Mouse (Mus musculus) left cerebral cortex, postnatal 14 days (tissue): ENCODE data around the gene Mal. TPM values are rescaled to one million over a fixed set of nuclear protein-coding genes. Genes with fewer than 3 reads are reported as not detected.

Experiments used
- DNase-seq, 2 experiments: peaks; one replicate each; pipeline ENCODE4 v3.0.0; 2021 to 2022; ENCODE audit warnings: low spot score in 2 of 2, mixed read lengths in 1 of 2
- intact Hi-C: fragments of 180-260 bp; cut with DNase I; formaldehyde crosslinking; loops from one replicate; pipeline ENCODE4 v1.15.1; 2025
- long read RNA-seq, 2 experiments: library from polyadenylated mRNA; stranded (forward); transcript quantifications; one replicate each; pipeline ENCODE4 v2.0.0; 2021
- total RNA-seq, 2 experiments: library from RNA; stranded (reverse); gene quantifications; 2 replicates each; pipeline ENCODE4 v1.2.3; 2021

The Mal gene
- total RNA-seq = 10 to 100 TPM; 21.4 to 46.7 TPM
- long read RNA-seq, experiment 1, transcript Mal-202 (4 exons, 2,778 nt) = major isoform, 93 of 101 reads
- long read RNA-seq, experiment 1, partial matches to known transcripts = 2 of 101 reads
- long read RNA-seq, experiment 1, other reads (novel, unspliced or antisense) = 6 of 101 reads
- long read RNA-seq, experiment 2, transcript Mal-202 (4 exons, 2,778 nt) = major isoform, 18 of 20 reads
- long read RNA-seq, experiment 2, partial matches to known transcripts = 0 of 20 reads
- long read RNA-seq, experiment 2, other reads (novel, unspliced or antisense) = 2 of 20 reads

- DNase-seq = peak in 1 of 2 experiments; percentile 4
- intact Hi-C loops = no loop called here
Observed at GRCm38 (mm10) chr2:127656086-127656720, at the start of gene Mal. Gene Mal (minus strand): TSS chr2:127656695.

GRCm38 (mm10) chr2:127705267-127705666 lies 48.8 kb upstream of the Mal start:
- DNase-seq = no peak
- intact Hi-C loops = no loop called here

GRCm38 (mm10) chr2:127689239-127689638 lies 32.7 kb upstream of the Mal start:
- DNase-seq = no peak
- intact Hi-C loops = no loop called here

- DNase-seq = peak; percentile 68 to 77
- intact Hi-C loops = loop anchor here (5.0 kb wide), 1 partner anchor 77 kb away; no protein-coding TSS in a partner anchor
Observed at GRCm38 (mm10) chr2:127683687-127684331, 27.3 kb upstream of the Mal start.

GRCm38 (mm10) chr2:127667843-127668506 lies 11.5 kb upstream of the Mal start:
- intact Hi-C loops = loop anchor here (2.0 kb wide), 1 partner anchor 59 kb away; no protein-coding TSS in a partner anchor
- DNase-seq = peak; percentile 43 to 51

- intact Hi-C loops = loop anchor here (2.0 kb wide), 1 partner anchor 58 kb away; no protein-coding TSS in a partner anchor
- DNase-seq = no peak
Observed at GRCm38 (mm10) chr2:127667015-127667414, 10.5 kb upstream of the Mal start.

- intact Hi-C loops = no loop called here
- no peak for DNase-seq
Observed at GRCm38 (mm10) chr2:127662708-127663107, 6.2 kb upstream of the Mal start.

GRCm38 (mm10) chr2:127655419-127655818 lies 1.1 kb downstream of the Mal start:
- DNase-seq = no peak
- intact Hi-C loops = no loop called here

- intact Hi-C loops = no loop called here
- DNase-seq = no peak
Observed at GRCm38 (mm10) chr2:127654786-127655185, 1.7 kb downstream of the Mal start.

- DNase-seq = no peak
- intact Hi-C loops = no loop called here
Observed at GRCm38 (mm10) chr2:127652805-127653204, 3.7 kb downstream of the Mal start.

- intact Hi-C loops = no loop called here
- DNase-seq = no peak
Observed at GRCm38 (mm10) chr2:127652335-127652734, 4.2 kb downstream of the Mal start.

GRCm38 (mm10) chr2:127651601-127652000 lies 4.9 kb downstream of the Mal start:
- DNase-seq = no peak
- intact Hi-C loops = no loop called here

GRCm38 (mm10) chr2:127649921-127650320 lies 6.6 kb downstream of the Mal start:
- no peak for DNase-seq
- intact Hi-C loops = no loop called here

GRCm38 (mm10) chr2:127648145-127648544 lies 8.3 kb downstream of the Mal start:
- intact Hi-C loops = no loop called here
- no peak for DNase-seq

- intact Hi-C loops = no loop called here
- no peak for DNase-seq
Observed at GRCm38 (mm10) chr2:127646875-127647274, 9.6 kb downstream of the Mal start.

GRCm38 (mm10) chr2:127643728-127644704 lies 12.5 kb downstream of the Mal start:
- intact Hi-C loops = no loop called here

GRCm38 (mm10) chr2:127638973-127639372 lies 17.5 kb downstream of the Mal start:
- no peak for DNase-seq
- intact Hi-C loops = no loop called here

More at GRCm38 (mm10) chr2:127643728-127644704, 12.5 kb downstream of the Mal start:
- DNase-seq = no peak

GRCm38 (mm10) chr2:127635581-127635980 lies 20.9 kb downstream of the Mal start:
- no peak for DNase-seq
- intact Hi-C loops = no loop called here

GRCm38 (mm10) chr2:127632601-127633000 lies 23.9 kb downstream of the Mal start:
- DNase-seq = no peak
- intact Hi-C loops = no loop called here
